Mouse (Mus musculus) embryonic stem cell, embryonic (primary cell): Measurements from ENCODE around the gene Abca13.

Source experiments
- CTCF ChIA-PET, 4 experiments: fragments of 300-600 bp in 2 of 4; fragments of 350-600 bp in 2 of 4; sonication (Branson Sonifier 250); formaldehyde crosslinking; loops; one replicate each; lab custom pipeline; 2022; ENCODE audit warnings: inconsistent platforms in 2 of 4; lab: Charles Lee
- POLR2A ChIA-PET, 4 experiments: fragments of 300-600 bp in 2 of 4; fragments of 350-600 bp in 2 of 4; sonication (Branson Sonifier 250); formaldehyde crosslinking; loops; one replicate each; lab custom pipeline; 2022; ENCODE audit warnings: antibody characterized with exemption in 4 of 4, inconsistent platforms in 1 of 4; lab: Charles Lee

Abca13 gene

DNA sequence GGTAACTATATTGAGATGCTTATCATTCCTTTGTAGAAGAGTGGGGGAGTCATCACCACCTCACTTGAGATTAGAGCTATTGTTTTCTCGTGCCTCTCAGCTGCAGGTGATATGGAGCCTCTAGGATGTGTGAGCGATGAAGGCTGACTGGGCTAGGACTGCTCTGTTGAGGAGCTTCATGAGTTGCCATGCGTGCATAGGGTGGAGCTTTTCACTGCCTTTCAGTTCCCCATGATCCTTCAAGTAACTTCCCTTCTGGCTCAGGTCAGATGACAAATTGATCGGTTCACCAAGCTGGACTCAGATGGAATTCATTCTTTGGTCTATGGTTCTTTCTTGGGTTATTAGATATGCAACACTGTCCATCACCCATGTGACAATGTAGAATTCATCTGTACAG, 410.4 kb downstream of the Abca13 start:
- ChIA-PET POLR2A (no interaction called here), CTCF (no interaction called here)

- POLR2A ChIA-PET, result no interaction called here
- CTCF ChIA-PET, result interaction anchor here in 1 of 4 experiments (0.6 kb wide), 1 partner anchor 291 kb away, joined by 3 read pairs; no protein-coding TSS in a partner anchor
These were observed 416.5 kb downstream of the Abca13 start for GRCm38 (mm10) chr11:9608249-9608648.

- CTCF ChIA-PET, result interaction anchor here in 1 of 4 experiments (0.6 kb wide), 1 partner anchor 291 kb away, joined by 3 read pairs; no protein-coding TSS in a partner anchor
These were observed 417.3 kb downstream of the Abca13 start for GRCm38 (mm10) chr11:9609075-9609474.

DNA sequence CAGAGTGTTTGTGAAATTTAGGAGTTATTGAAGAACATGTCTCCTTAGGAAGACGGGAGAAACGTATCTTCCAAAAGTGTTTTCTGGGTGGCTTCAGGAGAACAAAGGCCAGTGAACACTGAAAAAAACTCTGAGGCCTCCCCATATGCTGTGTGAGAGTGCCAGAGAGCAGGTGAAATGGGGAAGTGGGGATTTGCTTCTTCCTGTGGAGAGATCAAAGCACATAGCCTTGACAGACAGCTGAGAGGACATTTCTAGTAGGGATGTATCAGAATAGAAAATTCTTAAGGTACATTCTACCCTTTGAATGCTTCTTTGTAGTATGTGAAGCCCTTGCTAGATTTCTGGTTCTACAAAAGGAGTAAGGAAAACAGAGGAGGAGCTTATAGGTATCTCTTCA, 424.4 kb downstream of the Abca13 start:
- CTCF ChIA-PET, result no interaction called here
- POLR2A ChIA-PET, result no interaction called here

More at GRCm38 (mm10) chr11:9609075-9609474, 417.3 kb downstream of the Abca13 start:
- POLR2A ChIA-PET, result no interaction called here

DNA sequence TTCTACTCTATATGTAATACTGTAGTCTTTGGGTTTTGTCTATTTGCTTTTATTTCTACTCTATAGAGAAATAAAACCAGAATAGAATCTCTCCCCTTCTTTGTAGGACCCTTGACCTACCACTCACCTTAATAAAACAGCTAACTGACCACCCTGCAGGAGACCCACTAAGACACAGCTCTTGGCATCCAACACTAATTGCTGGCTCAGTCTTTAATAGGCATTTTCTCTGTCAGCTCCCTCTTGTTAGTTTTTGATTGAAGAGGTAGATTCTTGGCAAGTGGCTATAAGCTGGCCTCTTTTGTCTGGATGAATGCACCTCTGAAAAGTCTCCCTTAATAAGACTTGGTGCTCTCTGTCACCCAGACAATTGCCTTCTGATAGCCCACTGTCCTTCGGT, 424.9 kb downstream of the Abca13 start:
- POLR2A ChIA-PET, result no interaction called here
- CTCF ChIA-PET, result no interaction called here

DNA sequence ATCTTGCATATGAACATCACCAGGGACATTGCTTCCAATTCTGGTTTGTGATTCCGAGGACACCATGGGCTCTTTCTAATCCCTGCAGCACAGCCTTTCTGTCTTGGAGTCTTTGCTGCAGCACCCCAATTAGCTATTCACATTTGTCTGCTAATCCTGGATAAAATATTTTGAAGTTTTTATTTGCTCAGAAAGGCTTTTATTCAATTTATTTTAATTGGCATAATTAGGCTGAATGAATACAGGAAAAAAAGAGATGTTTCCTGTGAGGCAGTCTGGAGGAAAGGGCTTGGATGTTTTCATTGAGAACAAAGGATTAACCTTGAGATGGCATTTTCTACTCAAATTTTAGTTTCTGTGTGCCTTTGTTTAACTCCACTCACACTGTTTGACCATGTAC, 428.2 kb downstream of the Abca13 start:
- ChIA-PET POLR2A (no interaction called here), CTCF (no interaction called here)

DNA sequence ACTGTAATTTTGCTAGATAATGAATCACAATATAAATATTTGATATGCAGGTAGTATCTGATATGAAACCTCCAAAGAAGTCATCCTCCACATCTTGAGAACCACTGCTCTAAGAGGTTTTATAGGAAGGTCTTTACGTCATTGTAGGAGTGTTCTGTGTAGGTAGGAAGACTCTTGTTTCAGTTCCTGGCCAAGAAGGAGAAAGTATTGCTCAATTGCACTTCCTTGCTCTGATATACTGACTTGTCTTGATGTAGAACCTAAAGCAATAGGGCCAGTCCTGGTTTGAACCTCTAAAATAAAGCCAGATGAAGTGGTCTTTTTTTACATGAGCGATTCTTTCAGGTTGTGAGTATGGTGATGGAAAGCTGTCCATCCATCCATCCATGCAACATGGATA, 431.1 kb downstream of the Abca13 start:
- POLR2A ChIA-PET, result no interaction called here
- CTCF ChIA-PET, result no interaction called here

DNA sequence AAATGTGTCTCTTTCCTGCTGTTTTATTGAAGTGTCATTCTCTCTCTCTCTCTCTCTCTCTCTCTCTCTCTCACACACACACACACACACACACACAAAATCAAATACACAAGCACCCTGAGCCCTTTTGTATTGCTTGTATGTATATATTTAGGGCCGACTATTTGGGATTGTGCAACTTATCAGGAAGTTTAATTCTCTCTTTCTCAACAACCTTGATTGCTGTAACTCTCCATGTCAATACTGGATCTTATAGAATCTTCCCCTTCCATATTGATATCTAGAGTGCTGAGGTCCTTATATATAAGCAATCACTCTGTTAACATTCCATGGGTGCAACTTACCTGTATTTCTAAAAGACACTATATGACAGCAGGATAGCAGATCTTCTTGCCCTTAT, 433.0 kb downstream of the Abca13 start:
- ChIA-PET POLR2A (no interaction called here), CTCF (no interaction called here)

- ChIA-PET POLR2A (no interaction called here), CTCF (no interaction called here)
These were observed 434.1 kb downstream of the Abca13 start for GRCm38 (mm10) chr11:9625812-9626211.

DNA sequence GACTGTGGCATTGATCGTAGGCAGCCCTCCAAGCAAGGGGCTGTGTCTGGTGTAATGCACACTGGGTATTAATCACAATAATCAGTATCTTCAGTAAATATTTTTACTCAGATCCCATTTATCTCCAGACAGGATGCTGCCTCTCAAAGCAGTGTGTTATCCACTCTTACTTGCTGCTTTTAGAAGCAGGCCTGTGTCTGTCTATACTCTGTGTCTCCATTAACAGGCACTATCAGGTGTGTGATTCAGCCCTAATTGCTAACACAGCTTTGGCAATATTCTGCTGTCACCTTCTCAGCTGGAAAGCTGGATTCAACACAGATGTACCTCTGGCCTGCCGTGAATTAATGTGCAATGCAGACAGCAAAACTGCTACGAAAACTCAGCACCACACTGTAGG, 455.5 kb downstream of the Abca13 start:
- CTCF ChIA-PET, result interaction anchor here in 1 of 4 experiments (0.5 kb wide), 1 partner anchor 141 kb away, joined by 4 read pairs; no protein-coding TSS in a partner anchor
- POLR2A ChIA-PET, result no interaction called here

- POLR2A ChIA-PET, result interaction anchor here in 1 of 4 experiments (0.5 kb wide), 1 partner anchor 227 kb away, joined by 3 read pairs; no protein-coding TSS in a partner anchor
- CTCF ChIA-PET, result no interaction called here
These were observed 456.2 kb downstream of the Abca13 start for GRCm38 (mm10) chr11:9647991-9648390.

DNA sequence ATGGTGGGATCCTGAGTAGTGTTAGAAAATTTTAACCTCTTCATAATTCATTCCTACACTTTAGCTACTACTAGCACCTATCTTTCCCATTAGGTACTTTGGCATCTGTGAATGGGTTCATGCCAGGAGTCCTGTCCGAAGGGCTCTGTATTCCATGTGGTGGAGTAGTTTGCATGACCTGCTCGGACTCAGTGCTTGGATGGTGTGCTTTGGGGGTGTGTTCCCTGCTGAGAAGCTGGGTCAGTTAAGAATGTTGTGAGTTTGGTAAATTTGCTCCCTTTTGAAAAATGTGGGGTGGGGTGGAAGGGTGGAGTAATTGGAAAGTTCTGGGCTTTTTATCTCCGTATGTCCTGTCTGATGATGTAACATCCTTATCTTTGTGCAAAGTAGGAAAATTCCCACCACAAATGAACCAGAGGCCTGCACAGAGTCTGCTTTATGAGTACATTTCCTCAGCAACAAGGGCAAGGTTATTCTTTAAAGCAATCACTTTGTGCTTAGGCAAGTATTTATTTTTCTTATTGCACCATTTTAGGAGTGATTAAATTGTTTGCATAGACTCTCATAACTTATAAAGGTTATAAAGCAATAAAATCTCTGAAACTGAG, 475.0 kb downstream of the Abca13 start:
- ChIA-PET CTCF (no interaction called here), POLR2A (interaction anchor here in 1 of 4 experiments (0.6 kb wide), 1 partner anchor 1247 kb away, joined by 3 read pairs; no protein-coding TSS in a partner anchor)

GRCm38 (mm10) chr11:9669430-9669829, 477.7 kb downstream of the Abca13 start:
- CTCF ChIA-PET, result no interaction called here
- POLR2A ChIA-PET, result no interaction called here

DNA sequence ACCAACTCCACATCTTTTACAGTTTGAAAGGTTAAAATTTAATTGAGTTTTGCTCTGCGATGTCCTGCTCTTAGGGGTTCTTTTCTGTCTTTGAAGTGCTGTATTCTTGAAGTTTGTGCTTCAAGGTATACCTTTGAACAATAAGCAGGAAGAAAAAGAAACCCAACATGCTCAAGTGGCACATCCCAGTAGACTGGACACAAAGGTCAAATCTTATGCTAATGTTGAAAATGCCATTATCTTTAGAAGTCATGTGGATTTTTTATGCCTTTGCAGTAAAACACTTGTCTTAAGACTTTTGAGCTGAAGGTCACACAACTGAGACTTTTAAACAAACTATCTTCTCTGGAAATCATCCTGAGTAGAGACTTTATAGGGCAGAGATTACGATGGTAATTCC, 493.2 kb downstream of the Abca13 start:
- ChIA-PET POLR2A (no interaction called here), CTCF (no interaction called here)

GRCm38 (mm10) chr11:9705190-9705589, 513.4 kb downstream of the Abca13 start:
- ChIA-PET POLR2A (no interaction called here), CTCF (no interaction called here)

GRCm38 (mm10) chr11:9727810-9728490, 536.2 kb downstream of the Abca13 start:
- POLR2A ChIA-PET, result no interaction called here
- CTCF ChIA-PET, result no interaction called here

DNA sequence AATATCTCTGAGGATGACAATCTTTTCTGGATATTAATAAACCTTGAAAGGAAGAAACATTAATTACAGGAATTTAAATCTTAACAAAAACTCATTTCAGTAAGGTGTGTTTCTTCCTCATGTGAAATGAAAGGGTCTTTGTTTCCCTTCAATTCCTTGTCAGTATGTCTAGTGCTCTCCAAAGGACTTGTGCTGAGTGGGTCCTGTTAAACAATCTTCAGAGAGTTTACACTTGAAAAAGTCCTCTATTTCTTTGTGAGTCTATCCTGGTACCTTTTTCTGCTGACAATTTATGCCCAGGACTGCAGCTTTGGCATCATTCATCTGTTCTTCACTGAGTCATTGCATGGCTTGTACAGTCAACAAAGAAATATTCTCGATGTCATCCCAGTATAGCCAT, 539.6 kb downstream of the Abca13 start:
- POLR2A ChIA-PET, result no interaction called here

More for the DNA sequence above, 539.6 kb downstream of the Abca13 start:
- CTCF ChIA-PET, result no interaction called here
